Mouse (Mus musculus): ENCODE measurements around the gene Zfp14. TPM values are rescaled to one million over a fixed set of nuclear protein-coding genes. Genes with fewer than 3 reads are reported as not detected.

Gene Zfp14
- total RNA-seq, 2 experiments from 2014 or later, result 7.4 to 8.9 TPM

Small RNA genes within 50 kb of the gene (microRNA-seq; reads per million reads assigned to microRNA genes)
- 0 reads per million in 2 experiments for gene Gm23368

Other genes with a start within 250 kb of the Zfp14 start
- gene Zfp790, start 235.3 kb downstream of the Zfp14 start, total RNA-seq (2021), result 10 to 100 TPM; 16.3 to 19.4 TPM
- gene Zfp940, start 197.7 kb downstream of the Zfp14 start, total RNA-seq (2021), result 10 to 100 TPM; 16.5 to 18.0 TPM
- gene Zfp420, start 191.4 kb downstream of the Zfp14 start, total RNA-seq (2021), result 10 to 100 TPM; 13.5 to 14.8 TPM
- 10 to 100 TPM; 19.9 to 20.1 TPM for gene Zfp27, start 144.8 kb downstream of the Zfp14 start, total RNA-seq (2021)
- gene Zfp383, start 143.2 kb downstream of the Zfp14 start, total RNA-seq (2021), result 1 to 10 TPM; 8.2 to 9.4 TPM
- gene Zfp74, start 97.3 kb downstream of the Zfp14 start, total RNA-seq (2021), result 10 to 100 TPM; 17.3 to 17.8 TPM
- gene Zfp568, start 67.4 kb downstream of the Zfp14 start, total RNA-seq (2021), result 1 to 10 TPM; 5.1 to 5.3 TPM
- gene Zfp82, start 21.5 kb upstream of the Zfp14 start, total RNA-seq (2021), result 1 to 10 TPM; 3.6 to 4.5 TPM
- not detected for gene Gm26920, start 39.0 kb upstream of the Zfp14 start, total RNA-seq (2021)
- 1 to 10 TPM; 6.9 to 8.5 TPM for gene Zfp566, start 39.1 kb upstream of the Zfp14 start, total RNA-seq (2021)
- gene Zfp260, start 43.4 kb upstream of the Zfp14 start, total RNA-seq (2021), result 10 to 100 TPM; 65.1 to 72.3 TPM
- 10 to 100 TPM; 25.3 to 27.6 TPM for gene Zfp382, start 70.6 kb upstream of the Zfp14 start, total RNA-seq (2021)
- 10 to 100 TPM; 48.4 to 52.6 TPM for gene Zfp146, start 118.4 kb upstream of the Zfp14 start, total RNA-seq (2021)
- gene Cox7a1, start 132.8 kb upstream of the Zfp14 start, total RNA-seq (2021), result 1 to 10 TPM; 6.2 to 8.6 TPM
- gene Capns1, start 147.4 kb upstream of the Zfp14 start, total RNA-seq (2021), result 100 to 1,000 TPM; 206 to 239 TPM
- 10 to 100 TPM; 53.9 to 58.0 TPM for gene Polr2i, start 180.6 kb upstream of the Zfp14 start, total RNA-seq (2021)
- gene Tbcb, start 180.9 kb upstream of the Zfp14 start, total RNA-seq (2021), result 100 to 1,000 TPM; 135 to 139 TPM
- not detected for gene Ovol3, start 184.3 kb upstream of the Zfp14 start, total RNA-seq (2021)
- gene Thap8, start 228.7 kb upstream of the Zfp14 start, total RNA-seq (2021), result under 1 TPM; 0.35 to 0.67 TPM
- gene Wdr62, start 229.0 kb upstream of the Zfp14 start, total RNA-seq (2021), result 1 to 10 TPM; 2.7 to 3.0 TPM
- gene Clip3, start 240.3 kb upstream of the Zfp14 start, total RNA-seq (2021), result 100 to 1,000 TPM; 501 to 515 TPM

Data from layer of hippocampus, postnatal 14 days (tissue).